Mouse (Mus musculus) macrophage (primary cell): ENCODE data around the gene Rftn2. TPM values are rescaled to one million over a fixed set of nuclear protein-coding genes. Genes with fewer than 3 reads are reported as not detected.

Experiments used
- H3K27ac ChIP-seq: fragments of 350-480 bp; formaldehyde crosslinking; 2 replicates; pipeline ENCODE4 v1.9.0; 2021
- H3K36me3 ChIP-seq: fragments of 350-480 bp; formaldehyde crosslinking; 2 replicates; pipeline ENCODE4 v1.9.0; 2021; ENCODE audit errors: inconsistent target
- H3K4me3 ChIP-seq: fragments of 350-480 bp; formaldehyde crosslinking; 2 replicates; pipeline ENCODE4 v1.9.0; 2021; ENCODE audit errors: inconsistent target
- H3K79me2 ChIP-seq: fragments of 350-480 bp; formaldehyde crosslinking; 2 replicates; pipeline ENCODE4 v1.9.0; 2021; ENCODE audit errors: inconsistent target
- WGBS: methylation state at CpG from one replicate; pipeline ENCODE4 v1.1.7; 2026; ENCODE audit warnings: inconsistent platforms; ENCODE audit not compliant: missing documents; 5-methylcytosine and 5-hydroxymethylcytosine counted together
- polyA plus RNA-seq: library from polyadenylated mRNA; stranded (reverse); fragments of 250-400 nt; gene quantifications from 3 replicates; pipeline ENCODE4 v1.2.4, GENCODE M21; 2018; ENCODE audit warnings: inconsistent platforms

The Rftn2 gene
- polyA plus RNA-seq, 1 experiment from 2014 or later: 2.8 TPM

- WGBS: 77% methylated on average over 6 of the region's 6 CpGs
- H3K4me3 ChIP-seq: no peak overlapping the region
- no peak overlapping the region for H3K27ac ChIP-seq
- H3K79me2 ChIP-seq: no peaks in the 10 kb centered on the region
- H3K36me3 ChIP-seq: no peaks in the 10 kb centered on the region
These were observed 30.1 kb downstream of the Rftn2 start for GRCm38 (mm10) chr1:55196327-55197003.

GRCm38 (mm10) chr1:55195021-55195420, 31.6 kb downstream of the Rftn2 start:
- Histone ChIP-seq H3K27ac (no peak overlapping the region), H3K79me2 (no peaks in the 10 kb centered on the region), H3K4me3 (no peak overlapping the region), H3K36me3 (no peaks in the 10 kb centered on the region)
- WGBS: 91% methylated on average over 4 of the region's 4 CpGs

- WGBS: 92% methylated on average over 19 of the region's 19 CpGs
- Histone ChIP-seq H3K4me3 (no peak overlapping the region), H3K27ac (no peak overlapping the region), H3K79me2 (no peaks in the 10 kb centered on the region), H3K36me3 (no peaks in the 10 kb centered on the region)
These were observed 32.3 kb downstream of the Rftn2 start for GRCm38 (mm10) chr1:55194064-55194915.

- Histone ChIP-seq H3K27ac (no peak overlapping the region), H3K36me3 (no peaks in the 10 kb centered on the region), H3K4me3 (no peak overlapping the region), H3K79me2 (no peaks in the 10 kb centered on the region)
- 85% methylated on average over 2 of the region's 2 CpGs for WGBS
These were observed 33.3 kb downstream of the Rftn2 start for GRCm38 (mm10) chr1:55193316-55193715.

GRCm38 (mm10) chr1:55192824-55193223, 33.8 kb downstream of the Rftn2 start:
- Histone ChIP-seq H3K4me3 (no peak overlapping the region), H3K36me3 (no peaks in the 10 kb centered on the region), H3K79me2 (no peaks in the 10 kb centered on the region), H3K27ac (no peak overlapping the region)
- WGBS: 58% methylated on average over 3 of the region's 3 CpGs

- no peak overlapping the region for H3K4me3 ChIP-seq
- H3K36me3 ChIP-seq: no peaks in the 10 kb centered on the region
- 61% methylated on average over 8 of the region's 8 CpGs for WGBS
- no peak overlapping the region for H3K27ac ChIP-seq
- no peaks in the 10 kb centered on the region for H3K79me2 ChIP-seq
These were observed 34.6 kb downstream of the Rftn2 start for GRCm38 (mm10) chr1:55192015-55192414.

- H3K27ac ChIP-seq: no peak overlapping the region
- H3K79me2 ChIP-seq: no peaks in the 10 kb centered on the region
- 90% methylated on average over 9 of the region's 11 CpGs for WGBS
- no peak overlapping the region for H3K4me3 ChIP-seq
- H3K36me3 ChIP-seq: no peaks in the 10 kb centered on the region
These were observed 39.9 kb downstream of the Rftn2 start for GRCm38 (mm10) chr1:55186592-55187210.

- 90% methylated on average over 6 of the region's 6 CpGs for WGBS
- Histone ChIP-seq H3K79me2 (no peaks in the 10 kb centered on the region), H3K4me3 (no peak overlapping the region), H3K36me3 (no peaks in the 10 kb centered on the region), H3K27ac (no peak overlapping the region)
These were observed 40.9 kb downstream of the Rftn2 start for GRCm38 (mm10) chr1:55185718-55186117.

- no peaks in the 10 kb centered on the region for H3K79me2 ChIP-seq
- WGBS: 93% methylated on average over 5 of the region's 5 CpGs
- H3K36me3 ChIP-seq: no peaks in the 10 kb centered on the region
- H3K27ac ChIP-seq: no peak overlapping the region
- no peak overlapping the region for H3K4me3 ChIP-seq
These were observed 44.2 kb downstream of the Rftn2 start for GRCm38 (mm10) chr1:55182392-55182791.

- Histone ChIP-seq H3K79me2 (no peaks in the 10 kb centered on the region), H3K36me3 (no peaks in the 10 kb centered on the region), H3K27ac (no peak overlapping the region), H3K4me3 (no peak overlapping the region)
- 76% methylated on average over 5 of the region's 5 CpGs for WGBS
These were observed 46.5 kb downstream of the Rftn2 start for GRCm38 (mm10) chr1:55179917-55180566.

- Histone ChIP-seq H3K79me2 (no peaks in the 10 kb centered on the region), H3K36me3 (no peaks in the 10 kb centered on the region), H3K4me3 (no peak overlapping the region), H3K27ac (no peak overlapping the region)
- no CpG with 5 or more reads among the region's 3 CpGs for WGBS
These were observed 52.0 kb downstream of the Rftn2 start for GRCm38 (mm10) chr1:55174558-55175034.

- H3K4me3 ChIP-seq: no peak overlapping the region
- whole genome bisulfite sequencing: 90% methylated on average over 10 of the region's 10 CpGs
- H3K79me2 ChIP-seq: no peaks in the 10 kb centered on the region
- H3K36me3 ChIP-seq: no peaks in the 10 kb centered on the region
- H3K27ac ChIP-seq: no peak overlapping the region
These were observed 52.6 kb downstream of the Rftn2 start for GRCm38 (mm10) chr1:55173720-55174557.

- no peaks in the 10 kb centered on the region for H3K36me3 ChIP-seq
- no peaks in the 10 kb centered on the region for H3K79me2 ChIP-seq
- no peak overlapping the region for H3K4me3 ChIP-seq
- 86% methylated on average over 22 of the region's 22 CpGs for WGBS
- H3K27ac ChIP-seq: no peak overlapping the region
These were observed 54.9 kb downstream of the Rftn2 start for GRCm38 (mm10) chr1:55171361-55172325.
